13 mouse cellular contexts compared by ENCODE assay signal in the genomic region with DNA sequence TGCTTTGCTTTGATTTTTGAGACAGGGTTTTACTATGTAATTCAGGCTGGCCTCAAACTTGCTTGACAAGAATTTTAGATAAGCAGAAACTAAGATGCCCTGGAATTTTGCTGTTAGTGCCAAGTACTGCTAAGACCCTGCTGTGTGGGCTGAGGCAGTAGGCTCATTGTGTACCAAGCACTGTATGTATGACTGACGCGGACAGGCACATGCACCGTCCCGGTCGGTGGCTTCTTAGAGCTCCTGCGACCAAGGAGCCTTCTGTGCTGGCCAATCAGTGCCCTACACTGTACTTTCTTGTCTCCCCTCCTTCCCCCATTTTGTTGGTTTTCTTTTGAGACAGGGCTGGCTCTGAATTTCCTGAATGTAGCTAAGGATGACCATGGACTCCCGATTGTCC. TPM values are rescaled to one million over a fixed set of nuclear protein-coding genes. Genes with fewer than 3 reads are reported as not detected.
DNase-seq lines count a peak whose midpoint lies in the region; ATAC-seq and TF ChIP-seq lines count a peak whose summit lies in the region.
"Had no signal": no experiment of that assay in that cellular context is flagged by ENCODE, and none has a peak within 500 bp of the region (broad histone marks: within the 10 kb centered on the region; RNA-seq: fewer than 3 reads in every experiment).

No protein-coding gene starts in this region.

- 92% methylated on average over 7 of the region's 7 CpGs for WGBS in forebrain, embryonic 11.5 days
- 88% methylated on average over 7 of the region's 7 CpGs for WGBS in forebrain, embryonic 15.5 days
- 87% methylated on average over 7 of the region's 7 CpGs for WGBS in kidney, adult 2 months

- no peaks in the 10 kb centered on the region for H3K27me3 ChIP-seq in forebrain, embryonic 11.5 days (ENCODE audit: control insufficient read depth, insufficient read depth, low read length)
- H3K27me3 ChIP-seq in forebrain, embryonic 15.5 days: no peaks in the 10 kb centered on the region
- no peaks in the 10 kb centered on the region for H3K27me3 ChIP-seq in kidney, adult 2 months (replicated peaks; ENCODE audit: control insufficient read depth, insufficient read depth, low read length)
- no peaks in the 10 kb centered on the region for H3K27me3 ChIP-seq in testis, adult 2 months (ENCODE audit: control insufficient read depth, insufficient read depth, low read length)
- H3K27me3 ChIP-seq: hindbrain, embryonic 13.5 days had no signal

- H3K9ac ChIP-seq in forebrain, embryonic 11.5 days (ENCODE audit: low read length): no peak overlapping the region
- H3K9ac ChIP-seq in forebrain, embryonic 15.5 days (replicated peaks): no peak overlapping the region

- TF ChIP-seq CTCF in kidney, adult 2 months (conservative IDR thresholded peaks at IDR 0.05; ENCODE audit: insufficient read depth, insufficient read length, low read depth, low read length): no peak
- no peak for TF ChIP-seq CTCF in testis, adult 2 months (IDR thresholded peaks at IDR 0.05; ENCODE audit: control insufficient read depth, insufficient read depth, insufficient replicate concordance, low read depth, low read length)

- H3K4me1 ChIP-seq in forebrain, embryonic 11.5 days (replicated peaks; ENCODE audit: control insufficient read depth, insufficient read depth, low read length): peaks cover 10% of the 10 kb centered on the region
- peaks cover 12% of the 10 kb centered on the region for H3K4me1 ChIP-seq in forebrain, embryonic 15.5 days
- H3K4me1 ChIP-seq in kidney, adult 2 months (ENCODE audit: control insufficient read depth, insufficient read depth, low read length): peaks cover 35% of the 10 kb centered on the region
- H3K4me1 ChIP-seq in testis, adult 2 months (ENCODE audit: control insufficient read depth, insufficient read depth, low read length): peaks cover 6% of the 10 kb centered on the region

- H3K4me2 ChIP-seq in forebrain, embryonic 11.5 days (ENCODE audit: low read depth, low read length, severe bottlenecking): peak overlapping the region; percentile 24; the same call in 1 of the 2 replicates
- no peak overlapping the region for H3K4me2 ChIP-seq in forebrain, embryonic 15.5 days (replicated peaks)
- H3K4me2 ChIP-seq: hindbrain, embryonic 13.5 days had no signal

- no peak for DNase-seq in forebrain, embryonic 11.5 days (ENCODE audit: low spot score)
- DNase-seq in kidney, adult 2 months: no peak
- no peak for DNase-seq in kidney, adult 9 months
- no peak for DNase-seq in testis, postnatal 10 days (ENCODE audit: low spot score)
- peak; percentile 70 for DNase-seq in testis, postnatal 14 days (ENCODE audit: low spot score)
- no peak for DNase-seq in left cerebral cortex, adult 9 months (ENCODE audit: low spot score in 2 of 2)
- DNase-seq: gastrocnemius, postnatal 10 days; right cerebral cortex, postnatal 14 days had no signal

- ATAC-seq in forebrain, embryonic 11.5 days (replicated peaks; ENCODE audit: low FRiP score): no peak
- ATAC-seq in forebrain, embryonic 15.5 days (replicated peaks): no peak
- ATAC-seq: CD4-positive, CD25-positive, alpha-beta regulatory T cell, adult 4 months had no signal

- peaks cover 2% of the 10 kb centered on the region; the same call in 1 of the 2 replicates for H3K36me3 ChIP-seq in forebrain, embryonic 11.5 days (ENCODE audit: control insufficient read depth, insufficient read depth, low read length)
- peaks cover 31% of the 10 kb centered on the region for H3K36me3 ChIP-seq in forebrain, embryonic 15.5 days
- H3K36me3 ChIP-seq in kidney, adult 2 months (ENCODE audit: control insufficient read depth, insufficient read depth, low read length): peaks cover 2% of the 10 kb centered on the region; the same call in 1 of the 2 replicates
- no peaks in the 10 kb centered on the region; the same call in 1 of the 2 replicates for H3K36me3 ChIP-seq in testis, adult 2 months (ENCODE audit: control insufficient read depth, insufficient read depth, low read length)

- no peak overlapping the region for H3K4me3 ChIP-seq in forebrain, embryonic 11.5 days (ENCODE audit: low read depth, low read length)
- H3K4me3 ChIP-seq in forebrain, embryonic 15.5 days: no peak overlapping the region
- H3K4me3 ChIP-seq in kidney, adult 2 months (ENCODE audit: insufficient read depth, low read depth, low read length): no peak overlapping the region
- H3K4me3 ChIP-seq in testis, adult 2 months (ENCODE audit: control insufficient read depth, low read depth, low read length): no peak overlapping the region
- H3K4me3 ChIP-seq: hindbrain, embryonic 13.5 days; left cerebral cortex, adult 2 months had no signal

- no peaks in the 10 kb centered on the region for H3K9me3 ChIP-seq in forebrain, embryonic 11.5 days (ENCODE audit: control insufficient read depth, low read length)
- H3K9me3 ChIP-seq in forebrain, embryonic 15.5 days: no peaks in the 10 kb centered on the region
- H3K9me3 ChIP-seq: hindbrain, embryonic 13.5 days had no signal

- TF ChIP-seq POLR2A in kidney, adult 2 months (IDR thresholded peaks at IDR 0.05; ENCODE audit: low read depth, low read length): no peak
- TF ChIP-seq POLR2A in testis, adult 2 months (IDR thresholded peaks at IDR 0.05; ENCODE audit: control insufficient read depth, low read depth, low read length): no peak; the same call in 1 of the 2 replicates

- no peak overlapping the region for H3K27ac ChIP-seq in forebrain, embryonic 11.5 days (ENCODE audit: low read depth, low read length)
- H3K27ac ChIP-seq in forebrain, embryonic 15.5 days (replicated peaks): no peak overlapping the region
- H3K27ac ChIP-seq in kidney, adult 2 months (ENCODE audit: insufficient read depth, low read depth, low read length): peak overlapping the region; percentile 41
- H3K27ac ChIP-seq in testis, adult 2 months (ENCODE audit: control insufficient read depth, insufficient read depth, low read depth, low read length): peak overlapping the region; percentile 89
- H3K27ac ChIP-seq: hindbrain, embryonic 13.5 days; left cerebral cortex, adult 2 months had no signal

RNA-seq across cellular contexts. Expression of a gene that starts 4.7 kb away (rescaled TPM):
- polyA plus RNA-seq in forebrain, embryonic 11.5 days (2014; fragmentation: Nextera tagmentation; extraction: Ambion mirVana): 89.3 and 98.2 TPM in 2 replicates
- 63.3 and 64.3 TPM in 2 replicates for polyA plus RNA-seq in forebrain, embryonic 15.5 days (2015; fragmentation: Nextera tagmentation; extraction: Ambion mirVana)
- 194 and 206 TPM in 2 replicates for polyA plus RNA-seq in kidney, adult 2 months (2012; rRNA removed)
- polyA plus RNA-seq in testis, adult 2 months (2012; rRNA removed): 57.5 and 64.0 TPM in 2 replicates

RNA-seq across cellular contexts. Expression of a gene that starts 9.9 kb away (rescaled TPM):
- 132 and 135 TPM in 2 replicates for polyA plus RNA-seq in forebrain, embryonic 11.5 days (2014; fragmentation: Nextera tagmentation; extraction: Ambion mirVana)
- 83.9 and 88.4 TPM in 2 replicates for polyA plus RNA-seq in forebrain, embryonic 15.5 days (2015; fragmentation: Nextera tagmentation; extraction: Ambion mirVana)
- 15.6 and 19.7 TPM in 2 replicates for polyA plus RNA-seq in kidney, adult 2 months (2012; rRNA removed)
- 44.8 and 47.1 TPM in 2 replicates for polyA plus RNA-seq in testis, adult 2 months (2012; rRNA removed)

RNA-seq across cellular contexts. Expression of a gene that starts 10.2 kb away (rescaled TPM):
- 1.1 and 1.8 TPM in 2 replicates for polyA plus RNA-seq in forebrain, embryonic 11.5 days (2014; fragmentation: Nextera tagmentation; extraction: Ambion mirVana)
- 0.60 and 0.79 TPM in 2 replicates for polyA plus RNA-seq in forebrain, embryonic 15.5 days (2015; fragmentation: Nextera tagmentation; extraction: Ambion mirVana)
- 0.17 and 0.20 TPM in 2 replicates for polyA plus RNA-seq in kidney, adult 2 months (2012; rRNA removed)
- 9.8 and 10.4 TPM in 2 replicates for polyA plus RNA-seq in testis, adult 2 months (2012; rRNA removed)
- polyA plus RNA-seq: CD4-positive, CD25-positive, alpha-beta regulatory T cell, adult 4 months had no signal

RNA-seq across cellular contexts. Expression of a gene that starts 11.7 kb away (rescaled TPM):
- polyA plus RNA-seq in forebrain, embryonic 11.5 days (2014; fragmentation: Nextera tagmentation; extraction: Ambion mirVana): 9.1 and 10.1 TPM in 2 replicates
- 10.8 TPM in 2 replicates for polyA plus RNA-seq in forebrain, embryonic 15.5 days (2015; fragmentation: Nextera tagmentation; extraction: Ambion mirVana)
- 23.7 and 24.0 TPM in 2 replicates for polyA plus RNA-seq in kidney, adult 2 months (2012; rRNA removed)
- 5.9 and 7.0 TPM in 2 replicates for polyA plus RNA-seq in testis, adult 2 months (2012; rRNA removed)

RNA-seq across cellular contexts. Expression of a gene that starts 35.1 kb away (rescaled TPM):
- polyA plus RNA-seq in forebrain, embryonic 11.5 days (2014; fragmentation: Nextera tagmentation; extraction: Ambion mirVana): 0.96 and 0.98 TPM in 2 replicates
- polyA plus RNA-seq in forebrain, embryonic 15.5 days (2015; fragmentation: Nextera tagmentation; extraction: Ambion mirVana): 0.78 and 0.85 TPM in 2 replicates
- 51.1 and 52.4 TPM in 2 replicates for polyA plus RNA-seq in kidney, adult 2 months (2012; rRNA removed)
- 443 and 501 TPM in 2 replicates for polyA plus RNA-seq in testis, adult 2 months (2012; rRNA removed)

Comparison
In these comparisons a context has a peak if more than half of its experiments do, and no peak if none do; other contexts are left out.
1. H3K27ac ChIP-seq: peak in kidney, adult 2 months (single experiment) and testis, adult 2 months (single experiment); none in forebrain, embryonic 11.5 days (single experiment) and forebrain, embryonic 15.5 days (single experiment).